Mouse (Mus musculus) fibroblast of lung, adult 2 months (primary cell): ENCODE results near the gene Cxcl14.

Experiments
- DNase-seq: peaks from one replicate; pipeline ENCODE4 v3.0.0-alpha.2; 2011; ENCODE audit warnings: low read depth

The Cxcl14 gene

GRCm38 (mm10) chr13:56251176-56251923 is 45.0 kb downstream of the Cxcl14 start:
- DNase-seq: no peak

- no peak for DNase-seq
Observed at GRCm38 (mm10) chr13:56250551-56251161, 45.7 kb downstream of the Cxcl14 start.

- no peak for DNase-seq
Observed at GRCm38 (mm10) chr13:56249593-56250341, 46.6 kb downstream of the Cxcl14 start.

- no peak for DNase-seq
Observed at GRCm38 (mm10) chr13:56243104-56243503, 53.2 kb downstream of the Cxcl14 start.

GRCm38 (mm10) chr13:56240012-56240770 is 56.2 kb downstream of the Cxcl14 start:
- no peak for DNase-seq
